Mouse (Mus musculus) T-helper 1 cell (primary cell): ENCODE results near the gene Gm10837.

Source experiments
- in situ Hi-C: fragments of 300-600 bp; cut with MboI, MseI; formaldehyde crosslinking; loops from one replicate; pipeline ENCODE4 v1.15.1; 2025; ENCODE audit warnings: high pct_unique_total_duplicates

Gene Gm10837

DNA sequence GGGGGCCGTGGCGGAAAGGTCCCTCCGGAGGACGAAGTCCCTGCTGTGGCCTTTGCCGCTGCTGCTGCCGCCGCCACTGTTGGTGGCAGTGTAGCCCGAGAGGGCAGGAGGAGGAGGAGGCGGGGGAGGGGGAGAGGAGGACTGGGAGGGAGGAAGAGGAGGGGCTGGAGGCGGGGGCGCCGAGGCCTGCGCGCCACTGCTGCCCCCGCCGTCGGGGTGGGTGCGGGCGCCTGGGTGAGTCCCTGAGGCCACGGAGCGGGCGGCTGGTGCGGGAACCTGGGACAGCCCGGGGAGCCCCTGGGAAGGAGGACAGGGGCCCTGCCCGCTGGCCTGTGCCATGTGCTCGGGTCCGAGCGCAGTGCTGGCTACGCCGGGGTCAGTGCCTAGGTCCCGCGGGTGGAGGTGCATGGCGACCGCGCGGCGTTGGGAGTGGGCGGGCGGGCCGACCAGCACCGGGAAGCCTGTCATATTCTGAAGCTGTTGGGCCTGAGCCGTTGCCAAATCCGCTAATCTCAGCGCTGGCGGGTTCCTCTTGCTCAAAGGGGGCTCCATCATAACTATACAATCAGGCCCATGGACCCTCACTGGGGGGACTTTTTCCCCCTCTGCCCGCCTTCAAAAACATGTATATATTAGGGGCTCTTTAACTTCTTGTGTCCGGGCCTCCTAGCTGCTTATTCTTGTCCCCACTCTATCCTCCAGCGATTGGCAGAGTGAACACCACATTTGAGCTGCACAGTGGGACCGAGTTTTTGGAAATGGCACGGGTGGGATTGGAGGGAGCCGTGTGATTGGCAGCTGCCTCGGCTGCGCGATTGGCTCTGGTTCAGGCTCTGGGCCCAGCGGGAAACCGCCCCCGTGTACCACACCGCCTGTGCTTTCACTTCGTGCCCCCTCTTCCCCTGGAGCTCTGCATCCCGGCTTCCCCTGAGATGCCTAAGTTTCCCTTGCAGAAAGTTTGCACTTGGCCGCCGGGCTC is 25.3 kb upstream of the Gm10837 start, which contains the start of gene Zic5:
TSS of gene Zic5 (minus strand) at position 915 of the 979 bp plus-strand sequence.
- in situ Hi-C loops = no loop called here

- in situ Hi-C loops = no loop called here
These were observed 24.4 kb upstream of the Gm10837 start for GRCm38 (mm10) chr14:122465931-122466490.

- in situ Hi-C loops = no loop called here
These were observed 23.5 kb upstream of the Gm10837 start for GRCm38 (mm10) chr14:122466756-122467362.

GRCm38 (mm10) chr14:122467926-122468841 is 22.2 kb upstream of the Gm10837 start:
- in situ Hi-C loops = no loop called here

DNA sequence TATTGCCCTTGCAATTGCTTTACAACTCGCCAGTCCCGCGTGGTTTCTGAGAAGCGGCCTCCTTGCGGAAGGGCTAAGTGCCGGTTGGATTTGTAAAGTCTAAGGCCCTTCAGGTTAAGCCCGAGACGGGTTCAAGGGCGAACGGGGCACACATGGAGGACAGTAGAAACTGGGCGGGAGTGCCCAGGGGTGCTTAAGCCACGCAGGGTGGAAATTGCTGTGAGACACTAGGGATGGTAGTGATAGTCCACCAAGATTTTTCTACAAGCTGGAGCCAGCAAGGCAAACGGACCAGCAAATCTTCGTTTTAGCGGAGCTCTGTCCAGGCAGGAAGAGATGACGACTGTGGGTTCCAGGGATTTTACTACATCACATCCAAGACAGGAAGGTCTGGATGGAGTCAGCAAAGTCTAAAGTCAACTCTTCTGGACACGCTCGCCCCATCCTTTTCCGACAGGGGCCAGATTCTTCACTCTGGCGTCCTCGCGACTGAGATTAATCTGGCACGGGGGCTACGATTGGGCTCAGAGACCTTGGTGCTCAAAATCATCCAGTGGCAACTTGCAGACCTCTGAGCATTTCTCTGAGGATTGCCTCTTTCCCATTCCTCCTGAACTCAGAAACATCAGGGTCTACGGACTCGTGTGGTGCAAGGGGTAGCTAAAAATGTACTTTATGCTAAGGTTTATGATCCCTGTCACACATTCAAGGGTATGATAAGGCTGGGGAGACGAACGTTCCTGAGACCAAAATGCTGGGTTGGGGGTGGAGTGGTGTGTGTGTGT is 21.2 kb upstream of the Gm10837 start:
- in situ Hi-C loops = no loop called here

- in situ Hi-C loops = no loop called here
These were observed 18.8 kb upstream of the Gm10837 start for GRCm38 (mm10) chr14:122471449-122472085.

DNA sequence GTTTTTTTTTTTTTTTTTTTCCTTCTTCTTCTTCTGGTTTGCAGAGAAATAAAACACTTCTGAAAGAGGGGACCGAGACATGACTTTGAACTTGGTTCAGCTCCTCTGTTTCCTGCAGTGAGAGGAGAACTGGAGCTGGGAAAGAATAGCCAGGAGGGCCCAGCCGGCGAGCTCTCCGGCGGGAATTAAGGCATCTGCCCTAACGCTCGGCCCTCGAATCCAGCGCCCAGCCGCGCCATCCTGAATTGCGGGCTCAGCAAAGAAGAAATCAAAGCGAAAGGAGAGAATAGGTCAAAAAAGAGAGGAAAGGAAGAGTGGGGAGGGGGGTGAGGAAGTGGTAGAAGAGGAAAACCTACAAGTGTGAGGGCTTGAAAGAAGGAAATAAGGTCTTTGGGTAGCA is 18.2 kb upstream of the Gm10837 start:
- in situ Hi-C loops = no loop called here

DNA sequence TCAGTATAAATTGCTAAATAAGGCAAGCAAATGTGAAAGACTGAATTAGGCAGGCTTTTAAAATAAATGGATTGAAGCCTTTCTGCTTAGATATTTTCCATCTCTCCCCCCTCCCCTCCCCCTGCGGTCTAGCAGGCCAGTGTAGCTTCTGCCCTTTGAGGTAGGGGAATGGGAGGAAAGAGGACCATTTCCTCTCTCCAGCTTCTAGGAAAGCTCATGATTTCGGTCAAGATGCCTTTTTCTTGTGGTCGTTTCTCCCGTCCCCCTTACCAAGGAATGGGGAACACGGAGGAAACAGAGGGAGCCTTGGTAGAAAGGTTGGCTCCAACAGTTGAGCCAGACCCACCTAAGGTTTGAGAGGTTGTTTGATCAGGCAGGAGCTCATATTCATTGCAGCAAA is 17.7 kb upstream of the Gm10837 start:
- in situ Hi-C loops = no loop called here

DNA sequence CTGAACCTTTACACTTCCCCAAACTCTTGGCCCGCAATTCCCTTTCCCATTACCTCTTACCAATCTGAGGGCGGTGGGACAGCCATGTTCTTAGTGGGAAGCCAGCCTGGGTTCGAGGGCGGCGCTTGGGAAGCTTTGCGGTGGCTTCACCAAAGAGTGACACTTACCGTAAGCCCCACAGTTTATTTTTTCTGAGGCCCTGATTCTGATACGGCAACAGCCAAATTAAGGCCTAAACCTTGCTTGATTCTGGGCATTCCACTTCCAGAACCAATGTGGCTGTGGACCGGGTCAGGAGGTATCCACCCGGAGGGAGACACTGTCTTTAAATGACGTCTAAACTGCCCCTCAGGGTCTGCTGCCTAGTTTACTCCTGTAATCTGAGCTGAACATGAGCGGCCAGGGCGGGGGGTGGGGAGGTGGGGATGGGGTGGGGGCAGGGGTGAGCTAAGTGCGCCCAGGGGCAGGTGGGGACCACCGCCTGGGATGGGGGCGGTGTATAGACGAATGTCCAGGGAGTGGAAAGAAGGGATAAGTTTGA is 17.1 kb upstream of the Gm10837 start:
- in situ Hi-C loops = no loop called here

DNA sequence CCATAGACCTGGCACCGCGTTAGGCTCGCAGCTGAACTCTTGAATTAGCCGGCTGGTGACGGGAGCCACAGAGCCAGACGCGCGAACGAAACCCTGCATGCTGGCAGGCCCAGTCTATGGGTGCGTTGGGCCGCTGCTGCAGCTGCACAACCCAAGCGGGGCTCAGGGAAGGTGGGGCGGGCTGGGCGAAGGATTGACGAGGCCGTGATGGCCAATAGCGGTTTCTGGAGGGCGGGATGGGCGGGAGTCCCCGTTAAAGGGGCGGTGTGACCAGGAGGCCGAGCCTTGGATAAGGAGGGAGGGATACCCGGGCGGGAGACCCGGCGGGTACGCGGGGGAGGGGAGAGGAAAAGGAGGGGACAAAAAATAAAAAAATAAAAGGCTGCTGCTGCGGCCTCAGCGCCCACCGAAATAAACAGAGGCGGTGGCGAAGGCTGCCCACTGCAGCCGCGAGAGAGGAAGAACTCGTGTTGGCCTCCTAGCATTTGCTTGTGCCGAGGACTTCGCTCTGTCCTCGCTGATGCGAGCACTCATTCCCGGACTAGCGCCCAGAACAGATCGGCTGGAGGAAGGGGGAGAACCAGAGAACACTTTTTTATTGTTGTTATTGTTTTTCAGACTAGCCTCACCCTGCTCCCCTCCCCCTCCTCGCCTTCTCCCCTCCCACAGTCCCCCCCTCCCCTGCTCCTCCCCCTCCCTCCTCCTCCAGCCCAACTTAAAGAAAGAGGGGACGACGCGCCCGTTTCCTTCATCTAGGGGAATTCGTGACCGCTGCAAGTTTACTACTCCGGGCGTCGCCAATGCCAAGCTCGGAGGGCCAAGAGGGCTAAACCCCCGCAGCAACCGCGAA is 16.1 kb upstream of the Gm10837 start:
- in situ Hi-C loops = no loop called here

DNA sequence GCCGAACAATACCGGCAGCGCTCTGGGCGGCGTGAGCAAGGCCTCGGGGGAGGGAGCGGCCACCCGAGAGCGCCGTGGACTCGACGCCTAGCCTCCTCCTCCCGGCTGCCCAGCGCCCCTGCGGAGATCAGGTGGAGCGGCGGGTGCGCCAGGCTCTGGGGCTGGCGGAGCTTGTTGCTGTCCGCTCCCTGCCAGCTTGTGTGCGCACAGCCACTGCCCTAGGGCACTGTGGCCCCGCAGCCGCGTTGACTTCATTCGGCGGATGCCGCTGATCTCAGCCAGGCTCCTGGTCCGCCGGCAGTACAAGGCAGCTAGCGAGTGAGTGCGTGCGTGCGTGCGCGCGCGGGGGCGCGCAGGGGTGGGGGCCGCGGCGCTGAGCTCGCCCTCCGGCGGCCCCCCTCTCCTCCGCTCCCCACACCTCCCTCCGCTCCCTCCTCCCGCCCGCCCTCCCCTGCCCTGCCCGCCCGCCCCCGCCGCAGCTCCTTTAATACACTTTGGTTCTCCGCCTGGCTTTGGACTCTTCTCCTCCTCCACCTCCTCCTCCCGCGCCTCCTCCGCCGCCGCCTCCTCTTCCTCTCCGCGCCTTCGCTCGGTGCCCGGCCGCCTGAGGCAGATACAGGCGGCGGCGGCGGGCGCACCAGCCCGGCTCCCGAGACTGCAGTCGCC is 15.4 kb upstream of the Gm10837 start, which contains the start of gene Zic2:
TSS of gene Zic2 (plus strand) at position 545 of the 666 bp plus-strand sequence.
- in situ Hi-C loops = no loop called here

DNA sequence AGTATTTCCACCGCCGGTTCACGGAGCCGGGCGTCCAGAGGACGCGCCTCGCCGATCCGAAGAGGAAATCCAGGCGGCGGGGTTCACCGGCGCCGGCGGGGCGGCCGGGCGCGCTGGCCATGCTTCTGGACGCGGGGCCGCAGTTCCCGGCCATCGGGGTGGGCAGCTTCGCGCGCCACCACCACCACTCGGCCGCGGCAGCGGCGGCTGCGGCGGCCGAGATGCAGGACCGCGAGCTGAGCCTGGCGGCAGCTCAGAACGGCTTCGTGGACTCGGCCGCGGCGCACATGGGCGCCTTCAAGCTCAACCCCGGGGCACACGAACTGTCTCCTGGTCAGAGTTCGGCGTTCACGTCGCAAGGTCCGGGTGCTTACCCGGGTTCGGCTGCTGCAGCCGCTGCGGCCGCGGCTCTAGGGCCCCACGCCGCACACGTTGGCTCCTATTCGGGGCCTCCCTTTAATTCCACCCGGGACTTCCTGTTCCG is 14.8 kb upstream of the Gm10837 start:
- in situ Hi-C loops = no loop called here

DNA sequence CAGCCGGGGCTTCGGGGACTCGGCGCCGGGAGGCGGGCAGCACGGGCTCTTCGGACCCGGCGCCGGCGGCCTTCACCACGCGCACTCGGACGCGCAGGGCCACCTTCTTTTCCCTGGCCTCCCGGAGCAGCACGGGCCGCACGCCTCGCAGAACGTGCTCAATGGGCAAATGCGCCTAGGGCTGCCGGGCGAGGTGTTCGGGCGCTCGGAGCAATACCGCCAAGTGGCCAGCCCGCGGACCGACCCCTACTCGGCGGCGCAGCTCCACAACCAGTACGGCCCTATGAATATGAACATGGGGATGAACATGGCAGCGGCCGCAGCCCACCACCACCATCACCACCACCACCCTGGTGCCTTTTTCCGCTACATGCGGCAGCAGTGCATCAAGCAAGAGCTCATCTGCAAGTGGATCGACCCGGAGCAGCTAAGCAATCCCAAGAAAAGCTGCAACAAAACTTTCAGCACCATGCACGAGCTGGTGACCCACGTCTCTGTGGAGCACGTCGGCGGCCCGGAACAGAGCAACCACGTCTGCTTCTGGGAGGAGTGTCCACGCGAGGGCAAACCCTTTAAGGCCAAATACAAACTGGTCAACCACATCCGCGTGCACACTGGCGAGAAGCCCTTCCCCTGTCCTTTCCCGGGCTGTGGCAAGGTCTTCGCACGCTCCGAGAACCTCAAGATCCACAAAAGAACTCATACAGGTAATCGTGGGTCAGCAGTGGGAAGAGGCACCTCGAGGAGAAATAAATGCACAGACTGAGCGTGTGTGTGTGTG is 14.2 kb upstream of the Gm10837 start:
- in situ Hi-C loops = no loop called here

DNA sequence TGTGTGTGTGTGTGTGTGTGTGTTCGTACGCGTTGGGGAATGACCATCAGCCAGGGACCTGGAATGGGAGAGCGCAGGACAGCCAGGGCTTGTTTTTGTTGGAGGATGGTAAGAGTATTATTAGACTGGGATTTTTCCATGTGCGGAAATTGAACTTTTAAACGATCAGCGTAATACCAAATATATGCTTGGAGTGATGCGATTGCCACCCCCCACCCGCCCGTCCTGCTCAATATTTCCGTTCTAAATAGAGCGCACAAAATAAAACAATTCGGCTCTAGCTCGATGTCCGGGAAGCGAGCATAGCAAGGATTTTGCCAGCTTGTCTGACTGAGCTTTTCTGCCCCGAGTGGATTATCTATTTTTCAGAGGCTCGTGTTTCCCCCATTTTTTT is 13.6 kb upstream of the Gm10837 start:
- in situ Hi-C loops = no loop called here

DNA sequence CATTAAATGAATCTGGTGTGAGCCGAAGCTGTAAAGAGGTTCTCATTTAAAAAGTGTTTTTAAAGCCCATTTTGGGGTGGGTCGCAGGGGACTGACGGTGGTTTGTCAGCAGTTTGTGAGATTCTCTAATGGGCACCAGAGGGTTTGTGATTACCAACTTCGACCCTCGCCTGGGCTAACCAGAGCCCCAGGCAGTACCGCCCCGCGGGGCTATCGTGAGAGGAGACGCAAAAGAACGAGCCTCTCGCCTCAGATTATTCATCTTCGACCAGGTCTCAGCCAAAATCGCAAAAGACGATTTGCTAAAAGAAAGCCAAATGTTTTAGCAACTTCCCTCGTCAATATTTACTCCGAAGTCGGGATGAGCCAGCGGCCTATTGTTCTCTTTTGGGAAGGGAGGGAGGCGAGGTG is 13.1 kb upstream of the Gm10837 start:
- in situ Hi-C loops = no loop called here

GRCm38 (mm10) chr14:122477971-122478573 is 12.3 kb upstream of the Gm10837 start:
- in situ Hi-C loops = no loop called here

- in situ Hi-C loops = no loop called here
These were observed 11.8 kb upstream of the Gm10837 start for GRCm38 (mm10) chr14:122478574-122479011.
